Mouse (Mus musculus) limb, embryonic 14.5 days (tissue): ENCODE measurements around the gene Gdpd1. TPM values are rescaled to one million over a fixed set of nuclear protein-coding genes. Genes with fewer than 3 reads are reported as not detected.
"Not testable (repeated sequence)": the region's sequence is repeated elsewhere in the genome, so short reads cannot be mapped to it uniquely, and the experiment has no call there.

ENCODE experiments used
- ATAC-seq: fragments of 200-750 bp; cut with Nextera tagmentation; 2 replicates; pipeline ENCODE4 v1.8.0; 2017; ENCODE audit warnings: low read depth, moderate number of reproducible peaks, moderate TSS enrichment; ENCODE audit not compliant: low FRiP score
- DNase-seq: peaks from one replicate; pipeline ENCODE4 v3.0.0-alpha.2; 2015; ENCODE audit warnings: low spot score
- H3K27ac ChIP-seq: fragments of 300-500 bp; sonication (generic); replicated peaks from 2 replicates; pipeline ENCODE4 v1.5.1; 2014; ENCODE audit warnings: low read depth, mild to moderate bottlenecking, low read length, moderate library complexity, mixed read lengths
- H3K27me3 ChIP-seq: fragments of 300-500 bp; sonication (generic); 2 replicates; pipeline ENCODE4 v1.6.1; 2014; ENCODE audit warnings: low read length, mixed read lengths; ENCODE audit not compliant: control insufficient read depth, insufficient read depth
- H3K36me3 ChIP-seq: fragments of 300-500 bp; sonication (generic); 2 replicates; pipeline ENCODE4 v1.6.1; 2014; ENCODE audit warnings: mild to moderate bottlenecking, low read length, moderate library complexity, mixed read lengths; ENCODE audit not compliant: control insufficient read depth, insufficient read depth
- H3K4me1 ChIP-seq: fragments of 300-500 bp; sonication (generic); 2 replicates; pipeline ENCODE4 v1.6.1; 2014; ENCODE audit warnings: antibody characterized with exemption, low read length, mixed read lengths; ENCODE audit not compliant: control insufficient read depth, insufficient read depth
- H3K4me2 ChIP-seq: fragments of 300-500 bp; sonication (generic); replicated peaks from 2 replicates; pipeline ENCODE4 v1.6.1; 2014; ENCODE audit warnings: low read depth, mild to moderate bottlenecking, low read length, moderate library complexity; ENCODE audit not compliant: severe bottlenecking
- H3K4me3 ChIP-seq: fragments of 300-500 bp; sonication (generic); replicated peaks from 2 replicates; pipeline ENCODE4 v1.5.1; 2014; ENCODE audit warnings: low read length
- H3K9ac ChIP-seq: fragments of 300-500 bp; sonication (generic); 2 replicates; pipeline ENCODE4 v1.6.1; 2014; ENCODE audit warnings: mild to moderate bottlenecking, low read depth, low read length, moderate library complexity; ENCODE audit not compliant: severe bottlenecking
- H3K9me3 ChIP-seq: fragments of 300-500 bp; sonication (generic); 2 replicates; pipeline ENCODE4 v1.6.1; 2016; ENCODE audit warnings: low read length; ENCODE audit not compliant: control insufficient read depth
- POLR2A ChIP-seq: fragments of 200-500 bp; IDR thresholded peaks from 2 replicates; pipeline ENCODE4 v1.8.0; 2012; ENCODE audit warnings: inconsistent platforms, mild to moderate bottlenecking, moderate library complexity, borderline replicate concordance; ENCODE audit not compliant: insufficient read depth, insufficient read length; ENCODE audit errors: extremely low read depth
- WGBS: fragments of 180-500 bp; shearing (Covaris S2); extraction: QIAGEN DNeasy Blood & Tissue Kit; methylation state at CpG from one replicate; pipeline ENCODE4 v1.1.7; 2014; 5-methylcytosine and 5-hydroxymethylcytosine counted together
- polyA plus RNA-seq, 2 experiments: library from polyadenylated mRNA; depleted of rRNA in 1 of 2; stranded (reverse) in 1 of 2; unstranded in 1 of 2; fragments of >200 nt; fragmentation: Nextera tagmentation in 1 of 2; extraction: Ambion mirVana in 1 of 2; gene quantifications; 2 replicates each; pipeline versions ENCODE4 v1.2.1 to v1.2.3; 2012 to 2014

Gdpd1 gene
- polyA plus RNA-seq, 2 experiments: 8.8 to 19.3 TPM

- DNase-seq (no peak), ATAC-seq (no peak)
- no peak for TF ChIP-seq POLR2A
- WGBS: 80% methylated on average over 9 of the region's 9 CpGs
- no peak overlapping the region for H3K4me2 ChIP-seq
- no peaks in the 10 kb centered on the region for H3K9me3 ChIP-seq
- no peaks in the 10 kb centered on the region for H3K4me1 ChIP-seq
- no peak overlapping the region for H3K4me3 ChIP-seq
- no peak overlapping the region for H3K9ac ChIP-seq
- no peak overlapping the region for H3K27ac ChIP-seq
- H3K27me3 ChIP-seq: no peaks in the 10 kb centered on the region
- no peaks in the 10 kb centered on the region for H3K36me3 ChIP-seq
Observed at GRCm38 (mm10) chr11:87026096-87026875, 47.6 kb downstream of the Gdpd1 start.

GRCm38 (mm10) chr11:87025351-87025750 is 48.5 kb downstream of the Gdpd1 start:
- no peaks in the 10 kb centered on the region for H3K27me3 ChIP-seq
- no peaks in the 10 kb centered on the region for H3K9me3 ChIP-seq
- ATAC-seq (no peak), DNase-seq (no peak)
- WGBS: 73% methylated on average over 3 of the region's 3 CpGs
- no peaks in the 10 kb centered on the region for H3K36me3 ChIP-seq
- no peak overlapping the region for H3K4me2 ChIP-seq
- TF ChIP-seq POLR2A: no peak
- no peak overlapping the region for H3K27ac ChIP-seq
- no peak overlapping the region for H3K9ac ChIP-seq
- H3K4me1 ChIP-seq: no peaks in the 10 kb centered on the region
- no peak overlapping the region for H3K4me3 ChIP-seq

DNA sequence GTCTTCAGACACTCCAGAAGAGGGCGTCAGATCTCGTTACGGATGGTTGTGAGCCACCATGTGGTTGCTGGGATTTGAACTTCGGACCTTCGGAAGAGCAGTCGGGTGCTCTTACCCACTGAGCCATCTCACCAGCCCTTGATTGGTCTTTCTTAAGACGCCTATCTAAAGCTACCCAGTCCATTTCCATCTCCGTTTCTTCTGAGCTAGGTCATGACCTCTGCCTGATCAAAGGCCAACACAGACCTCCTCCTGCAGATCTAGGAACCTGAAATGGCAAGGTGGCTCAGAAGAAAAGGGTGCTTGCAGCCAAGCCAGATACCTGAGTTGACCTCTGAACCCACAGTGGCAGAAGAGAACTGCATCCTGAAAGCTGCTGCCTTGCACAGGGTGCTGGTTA is 50.6 kb downstream of the Gdpd1 start:
- not testable (repeated sequence) for H3K27ac ChIP-seq, H3K9me3 ChIP-seq, H3K4me3 ChIP-seq, ATAC-seq, H3K36me3 ChIP-seq, H3K4me2 ChIP-seq, DNase-seq, H3K9ac ChIP-seq, H3K27me3 ChIP-seq, H3K4me1 ChIP-seq
- 58% methylated on average over 8 of the region's 8 CpGs for WGBS

DNA sequence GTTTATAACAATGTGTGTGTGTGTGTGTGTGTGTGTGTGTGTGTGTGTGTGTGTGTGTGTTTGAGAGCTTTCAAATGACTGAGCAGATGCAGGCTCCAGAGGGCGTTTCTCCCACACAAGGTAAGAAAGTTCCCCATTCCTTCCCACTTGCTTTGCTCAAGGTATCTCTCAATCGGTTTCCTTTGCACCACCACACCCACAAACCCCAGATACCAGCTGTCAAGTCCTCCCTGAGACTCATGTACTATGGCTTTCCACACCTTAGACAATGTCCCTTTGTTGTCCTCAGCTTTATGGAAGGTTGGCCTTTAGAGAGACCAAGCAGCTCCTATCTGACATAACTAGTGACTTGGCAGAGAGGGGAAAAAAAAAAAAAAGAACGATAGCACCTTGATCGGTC is 51.1 kb downstream of the Gdpd1 start:
- Histone ChIP-seq H3K4me2 (no peak overlapping the region), H3K4me1 (no peaks in the 10 kb centered on the region), H3K4me3 (no peak overlapping the region), H3K27ac (no peak overlapping the region), H3K36me3 (no peaks in the 10 kb centered on the region), H3K9ac (no peak overlapping the region), H3K27me3 (no peaks in the 10 kb centered on the region), H3K9me3 (no peaks in the 10 kb centered on the region)
- TF ChIP-seq POLR2A: no peak
- DNase-seq: no peak
- 64% methylated on average over 4 of the region's 4 CpGs for WGBS
- ATAC-seq: no peak

DNA sequence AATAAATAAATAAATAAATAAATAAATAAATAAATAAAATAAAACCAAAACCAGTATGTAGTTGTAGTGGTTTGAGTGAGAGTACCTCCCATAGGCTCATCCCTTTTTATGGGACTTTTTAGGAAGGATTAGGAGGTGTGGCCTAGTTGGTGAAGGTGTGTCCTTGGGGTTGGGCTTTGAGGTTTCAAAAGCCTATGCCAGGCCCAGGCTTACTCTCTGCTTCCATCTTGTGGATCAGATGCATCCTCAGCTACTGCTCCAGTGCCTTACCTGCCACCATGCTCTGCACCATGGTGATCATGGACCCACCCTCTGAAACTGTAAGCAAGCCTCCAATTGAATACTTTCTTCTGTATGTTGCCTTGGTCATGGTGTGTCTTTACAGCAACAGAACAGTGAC is 52.3 kb downstream of the Gdpd1 start:
- Histone ChIP-seq H3K4me3 (no peak overlapping the region), H3K36me3 (no peaks in the 10 kb centered on the region), H3K9me3 (no peaks in the 10 kb centered on the region), H3K4me2 (no peak overlapping the region), H3K27me3 (no peaks in the 10 kb centered on the region), H3K4me1 (no peaks in the 10 kb centered on the region), H3K27ac (no peak overlapping the region), H3K9ac (no peak overlapping the region)
- no peak for TF ChIP-seq POLR2A
- DNase-seq (no peak), ATAC-seq (no peak)
